Mouse (Mus musculus) megakaryocyte, embryonic 14.5 days (primary cell): ENCODE data around the gene Rab31.

Experiments
- FLI1 ChIP-seq: IDR thresholded peaks from 2 replicates; pipeline ENCODE4 v1.6.1; 2012; ENCODE audit warnings: low read length, inconsistent platforms, mixed read lengths
- GATA1 ChIP-seq: IDR thresholded peaks from 3 replicates; pipeline ENCODE4 v1.6.1; 2012; ENCODE audit warnings: mixed read lengths, low read length, inconsistent platforms, borderline replicate concordance

- TF ChIP-seq GATA1 = no peak
- TF ChIP-seq FLI1 = no peak
Measured at GRCm38 (mm10) chr17:65739874-65740725, 32.5 kb downstream of the Rab31 start.
